Mouse (Mus musculus) hindbrain, embryonic 16.5 days (tissue): ENCODE results near the gene Ctnna3. TPM values are rescaled to one million over a fixed set of nuclear protein-coding genes. Genes with fewer than 3 reads are reported as not detected.
"Not testable (repeated sequence)": the region's sequence is repeated elsewhere in the genome, so short reads cannot be mapped to it uniquely, and the experiment has no call there.

ENCODE experiments used
- ATAC-seq: fragments of 200-750 bp; cut with Nextera tagmentation; 2 replicates; pipeline ENCODE4 v1.8.0; 2017; ENCODE audit warnings: moderate TSS enrichment, moderate library complexity
- H3K27ac ChIP-seq: fragments of 300-500 bp; sonication (generic); 2 replicates; pipeline ENCODE4 v1.5.1; 2014; ENCODE audit warnings: low read depth, mild to moderate bottlenecking, control low read depth, low read length, moderate library complexity
- H3K27me3 ChIP-seq: fragments of 300-500 bp; sonication (generic); replicated peaks from 2 replicates; pipeline ENCODE4 v1.6.1; 2014; ENCODE audit warnings: low read length; ENCODE audit not compliant: control insufficient read depth, insufficient read depth
- H3K36me3 ChIP-seq: fragments of 300-500 bp; sonication (generic); 2 replicates; pipeline ENCODE4 v1.6.1; 2014; ENCODE audit warnings: mild to moderate bottlenecking, low read length, moderate library complexity, mixed read lengths; ENCODE audit not compliant: control insufficient read depth, insufficient read depth
- H3K4me1 ChIP-seq: fragments of 300-500 bp; sonication (generic); 2 replicates; pipeline ENCODE4 v1.6.1; 2014; ENCODE audit warnings: low read depth, low read length; ENCODE audit not compliant: control insufficient read depth, insufficient read depth
- H3K4me2 ChIP-seq: fragments of 300-500 bp; sonication (generic); 2 replicates; pipeline ENCODE4 v1.6.1; 2014; ENCODE audit warnings: mild to moderate bottlenecking, low read length, control low read depth, moderate library complexity
- H3K4me3 ChIP-seq: fragments of 300-500 bp; sonication (generic); 2 replicates; pipeline ENCODE4 v1.5.1; 2014; ENCODE audit warnings: mild to moderate bottlenecking, low read length, control low read depth, moderate library complexity
- H3K9ac ChIP-seq: fragments of 300-500 bp; sonication (generic); 2 replicates; pipeline ENCODE4 v1.6.1; 2014; ENCODE audit warnings: low read depth, mild to moderate bottlenecking, control low read depth, low read length, moderate library complexity
- H3K9me3 ChIP-seq: fragments of 300-500 bp; sonication (generic); 2 replicates; pipeline ENCODE4 v1.6.1; 2014; ENCODE audit warnings: mild to moderate bottlenecking, low read length, moderate library complexity; ENCODE audit not compliant: control insufficient read depth
- WGBS: fragments of 180-500 bp; shearing (Covaris S2); extraction: QIAGEN DNeasy Blood & Tissue Kit; methylation state at CpG from one replicate; pipeline ENCODE4 v1.1.7; 2014; 5-methylcytosine and 5-hydroxymethylcytosine counted together
- polyA plus RNA-seq: library from polyadenylated mRNA; unstranded; fragments of >200 nt; fragmentation: Nextera tagmentation; extraction: Ambion mirVana; gene quantifications from 2 replicates; pipeline ENCODE4 v1.2.1, GENCODE M21; 2015

Ctnna3 gene
- polyA plus RNA-seq, 1 experiment from 2014 or later = 2.3 TPM

DNA sequence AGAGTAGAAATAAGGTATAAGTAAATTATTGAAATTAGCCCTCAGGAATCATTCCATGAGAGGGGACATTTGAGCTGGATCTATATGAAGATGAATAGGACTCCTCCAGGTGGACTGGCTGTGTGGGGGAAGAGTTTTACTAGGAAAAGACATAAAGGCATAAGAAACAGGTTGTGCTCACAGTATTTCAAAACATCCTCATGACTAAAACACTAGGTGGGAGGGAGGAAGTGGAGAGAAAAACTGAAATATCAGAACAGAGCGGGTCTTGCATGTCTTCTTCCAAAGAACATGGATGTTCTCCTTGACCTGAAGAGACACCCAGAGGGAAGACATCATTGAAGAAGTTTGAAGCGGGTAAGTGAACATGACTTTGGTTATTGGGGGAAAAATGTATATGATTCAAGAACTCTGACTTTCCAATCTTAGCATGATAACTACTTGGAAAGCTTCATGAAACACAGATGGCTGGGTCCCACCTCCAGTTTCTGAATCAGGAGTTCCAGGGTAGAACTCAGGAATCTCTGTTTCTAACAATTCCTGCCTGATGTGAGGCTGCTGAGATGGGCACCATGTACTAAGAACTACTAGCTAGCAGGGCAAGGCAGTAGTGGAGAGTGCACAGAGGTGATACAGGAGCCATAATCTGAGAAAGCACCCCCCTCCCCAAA lies 881.9 kb downstream of the Ctnna3 start:
- no peaks in the 10 kb centered on the region for H3K27me3 ChIP-seq
- no peak overlapping the region for H3K27ac ChIP-seq
- H3K9ac ChIP-seq = no peak overlapping the region
- H3K9me3 ChIP-seq = no peaks in the 10 kb centered on the region
- no peak overlapping the region for H3K4me2 ChIP-seq
- H3K4me1 ChIP-seq = no peaks in the 10 kb centered on the region
- 93% methylated on average over 2 of the region's 2 CpGs for WGBS
- no peak overlapping the region for H3K4me3 ChIP-seq
- no peak for ATAC-seq
- H3K36me3 ChIP-seq = no peaks in the 10 kb centered on the region

DNA sequence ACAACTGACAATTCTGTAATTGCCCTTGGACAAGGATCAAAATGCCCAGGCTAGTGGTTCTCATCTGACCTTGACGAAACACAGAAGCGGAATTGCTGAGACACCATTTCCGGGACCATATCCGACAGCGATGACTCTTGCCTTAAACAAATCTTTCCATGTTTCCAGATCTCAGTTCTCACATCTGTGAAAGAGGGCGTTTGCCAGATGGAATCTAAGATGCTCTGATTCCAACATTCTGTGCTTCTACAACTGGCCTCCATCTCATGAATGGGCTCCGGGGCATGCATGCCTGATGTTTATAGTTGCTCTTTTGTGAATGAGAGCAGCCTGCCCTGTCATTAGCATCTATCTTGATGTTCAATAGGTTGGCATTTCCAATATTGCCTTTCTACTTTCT lies 890.4 kb downstream of the Ctnna3 start:
- Histone ChIP-seq H3K27ac (no peak overlapping the region), H3K4me1 (no peaks in the 10 kb centered on the region), H3K4me2 (no peak overlapping the region), H3K9me3 (no peaks in the 10 kb centered on the region), H3K27me3 (no peaks in the 10 kb centered on the region), H3K4me3 (no peak overlapping the region), H3K9ac (no peak overlapping the region), H3K36me3 (no peaks in the 10 kb centered on the region)
- no peak for ATAC-seq
- 84% methylated on average over 7 of the region's 7 CpGs for WGBS

DNA sequence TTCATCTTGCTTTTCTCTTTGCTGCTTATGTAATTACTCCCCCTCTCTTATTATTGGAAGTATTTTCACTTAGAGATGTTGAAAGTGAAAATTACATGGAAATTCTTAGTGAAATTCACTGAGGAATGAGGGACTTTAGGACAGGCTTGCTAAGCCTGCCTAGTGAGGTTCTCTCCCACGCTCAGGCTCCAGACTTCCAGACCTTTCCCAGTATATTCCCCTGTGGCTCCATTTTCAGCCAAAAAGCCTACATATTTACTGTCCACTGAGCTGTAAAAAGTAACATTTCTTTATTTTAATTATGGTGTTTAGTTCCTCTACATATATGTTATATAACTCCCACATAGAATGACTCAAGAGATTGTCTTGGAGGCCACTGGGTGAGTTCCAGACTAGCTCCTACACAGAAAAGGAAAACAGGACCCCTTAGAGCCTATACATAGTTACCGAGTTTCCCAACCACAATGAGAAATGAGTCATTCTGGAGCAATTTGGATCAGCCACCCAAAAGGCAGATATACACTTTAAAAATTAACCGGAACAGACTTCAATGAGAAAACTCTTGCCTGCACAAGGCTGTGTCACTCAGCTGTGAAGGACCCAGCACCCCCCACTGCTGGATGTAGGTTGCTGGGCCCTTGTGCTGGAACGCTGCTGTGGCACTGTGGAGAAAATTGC lies 912.9 kb downstream of the Ctnna3 start:
- WGBS = 65% methylated on average over 4 of the region's 4 CpGs
- H3K27me3 ChIP-seq = no peaks in the 10 kb centered on the region
- H3K4me2 ChIP-seq = no peak overlapping the region
- ATAC-seq = no peak
- no peaks in the 10 kb centered on the region for H3K9me3 ChIP-seq
- no peak overlapping the region for H3K27ac ChIP-seq
- no peaks in the 10 kb centered on the region for H3K4me1 ChIP-seq
- H3K9ac ChIP-seq = no peak overlapping the region
- H3K4me3 ChIP-seq = no peak overlapping the region
- H3K36me3 ChIP-seq = no peaks in the 10 kb centered on the region

- no peak overlapping the region for H3K27ac ChIP-seq
- no peak for ATAC-seq
Measured at GRCm38 (mm10) chr10:64373288-64373687, 943.4 kb downstream of the Ctnna3 start.

GRCm38 (mm10) chr10:64377751-64378150 lies 947.9 kb downstream of the Ctnna3 start:
- Histone ChIP-seq H3K36me3 (no peaks in the 10 kb centered on the region), H3K4me2 (no peak overlapping the region), H3K9me3 (no peaks in the 10 kb centered on the region), H3K9ac (no peak overlapping the region), H3K27me3 (no peaks in the 10 kb centered on the region), H3K4me1 (no peaks in the 10 kb centered on the region), H3K27ac (no peak overlapping the region), H3K4me3 (no peak overlapping the region)
- 92% methylated on average over 4 of the region's 4 CpGs for WGBS
- ATAC-seq = no peak

More at GRCm38 (mm10) chr10:64373288-64373687, 943.4 kb downstream of the Ctnna3 start:
- Histone ChIP-seq H3K9ac (no peak overlapping the region), H3K4me1 (no peaks in the 10 kb centered on the region), H3K4me2 (no peak overlapping the region), H3K36me3 (no peaks in the 10 kb centered on the region), H3K9me3 (no peaks in the 10 kb centered on the region), H3K4me3 (no peak overlapping the region), H3K27me3 (no peaks in the 10 kb centered on the region)
- 86% methylated on average over 3 of the region's 3 CpGs for WGBS

DNA sequence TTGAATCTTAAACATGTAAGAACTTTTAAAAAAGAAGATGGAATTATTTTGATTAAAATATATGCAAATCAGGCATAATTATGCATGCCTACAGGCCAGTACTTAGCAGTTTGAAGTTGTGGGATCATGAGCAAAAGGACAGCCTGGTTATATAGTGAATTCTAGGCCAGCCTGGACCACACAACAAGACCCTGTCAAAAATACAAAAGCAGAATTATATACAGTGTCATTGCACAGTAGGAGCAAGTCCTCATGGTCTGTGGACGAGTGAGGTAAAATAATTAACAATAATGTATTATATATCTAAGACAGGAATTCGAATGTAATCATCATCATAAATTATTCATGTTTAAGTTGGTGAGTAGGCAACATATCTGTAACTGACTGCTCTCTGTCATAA lies 966.7 kb downstream of the Ctnna3 start:
- 43% methylated on average over 2 of the region's 2 CpGs for WGBS
- H3K4me2 ChIP-seq = no peak overlapping the region

GRCm38 (mm10) chr10:64418396-64418795 lies 988.5 kb downstream of the Ctnna3 start:
- not testable (repeated sequence) for H3K9me3 ChIP-seq, H3K27me3 ChIP-seq, H3K9ac ChIP-seq, H3K36me3 ChIP-seq, H3K27ac ChIP-seq, H3K4me1 ChIP-seq, ATAC-seq, H3K4me2 ChIP-seq, H3K4me3 ChIP-seq
- 25% methylated on average over 1 of the region's 1 CpGs for WGBS

More for the DNA sequence above, 966.7 kb downstream of the Ctnna3 start:
- H3K27ac ChIP-seq = no peak overlapping the region
- no peaks in the 10 kb centered on the region for H3K36me3 ChIP-seq
- ATAC-seq = no peak
- H3K9me3 ChIP-seq = no peaks in the 10 kb centered on the region
- no peaks in the 10 kb centered on the region for H3K27me3 ChIP-seq
- H3K4me3 ChIP-seq = no peak overlapping the region
- no peak overlapping the region for H3K9ac ChIP-seq
- H3K4me1 ChIP-seq = no peaks in the 10 kb centered on the region

DNA sequence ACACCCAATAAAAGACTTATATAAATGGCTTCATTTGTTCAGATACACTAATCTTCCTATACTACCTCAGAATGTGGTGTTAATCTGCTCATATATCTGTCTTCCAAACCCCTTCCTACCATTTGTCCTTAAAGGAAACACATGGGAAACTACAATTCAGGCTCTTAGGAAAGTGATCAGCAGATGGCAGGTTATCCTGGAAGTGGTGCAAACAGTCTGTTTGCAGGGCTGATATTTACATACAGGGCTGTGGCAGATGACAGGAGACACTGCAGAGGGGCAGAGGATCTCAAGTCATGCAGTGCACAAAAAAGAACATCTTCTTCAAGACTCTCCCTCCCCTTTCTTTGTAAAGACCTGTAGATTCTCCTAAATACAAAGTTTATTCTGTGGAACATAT lies 1008.8 kb downstream of the Ctnna3 start:
- Histone ChIP-seq H3K4me2 (no peak overlapping the region), H3K9ac (no peak overlapping the region), H3K4me1 (no peaks in the 10 kb centered on the region), H3K4me3 (no peak overlapping the region), H3K9me3 (no peaks in the 10 kb centered on the region), H3K36me3 (no peaks in the 10 kb centered on the region), H3K27me3 (no peaks in the 10 kb centered on the region), H3K27ac (no peak overlapping the region)
- no peak for ATAC-seq

DNA sequence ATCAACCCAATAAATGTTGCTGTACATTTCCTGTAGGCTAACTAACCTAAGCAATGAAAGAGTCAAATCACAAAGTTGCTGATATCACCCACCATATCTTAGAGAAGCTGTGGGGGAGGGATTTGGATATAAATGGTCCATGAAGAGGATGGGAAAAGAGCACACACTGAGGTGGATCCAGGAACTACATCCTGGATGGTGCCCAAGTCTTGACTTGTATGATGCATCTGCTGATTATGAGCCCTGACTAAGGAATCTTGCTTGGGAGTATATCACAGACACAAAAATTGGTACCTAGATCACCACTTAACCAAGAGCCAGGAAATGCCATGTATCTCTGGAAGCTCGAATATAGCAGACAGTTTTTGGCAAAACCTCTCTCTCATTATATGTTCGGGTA lies 1018.7 kb downstream of the Ctnna3 start:
- H3K36me3 ChIP-seq = no peaks in the 10 kb centered on the region
- no peak overlapping the region for H3K4me3 ChIP-seq
- no peaks in the 10 kb centered on the region for H3K27me3 ChIP-seq
- 81% methylated on average over 2 of the region's 2 CpGs for WGBS
- H3K27ac ChIP-seq = no peak overlapping the region
- no peaks in the 10 kb centered on the region for H3K4me1 ChIP-seq
- H3K4me2 ChIP-seq = no peak overlapping the region
- H3K9me3 ChIP-seq = no peaks in the 10 kb centered on the region
- no peak for ATAC-seq
- H3K9ac ChIP-seq = no peak overlapping the region
